Mouse (Mus musculus): Measurements from ENCODE around the gene Sumo2.

GRCm38 (mm10) chr11:115483278-115483677, 52.8 kb downstream of the Sumo2 start:
- TF ChIP-seq CTCF (IDR thresholded peaks at IDR 0.05; ENCODE audit: low read depth) (no peak), EP300 (optimal IDR thresholded peaks at IDR 0.05) (no peak)
